Mouse (Mus musculus) intestine, embryonic 14.5 days (tissue): Measurements from ENCODE around the gene Sept6. TPM values are rescaled to one million over a fixed set of nuclear protein-coding genes. Genes with fewer than 3 reads are reported as not detected.
A peak's percentile ranks its signal among the peaks of the same experiment; 100 is the strongest.

ENCODE experiments used
- ATAC-seq: fragments of 200-750 bp; cut with Nextera tagmentation; replicated peaks from 2 replicates; pipeline ENCODE4 v1.8.0; 2017; ENCODE audit warnings: low read depth, moderate number of reproducible peaks, moderate TSS enrichment, moderate library complexity; ENCODE audit not compliant: low FRiP score, low TSS enrichment
- DNase-seq: peaks from one replicate; pipeline ENCODE4 v3.0.0-alpha.2; 2018; ENCODE audit warnings: low spot score
- H3K27ac ChIP-seq: fragments of 300-500 bp; sonication (generic); 2 replicates; pipeline ENCODE4 v1.5.1; 2014; ENCODE audit warnings: low read depth, mild to moderate bottlenecking, control low read depth
- H3K27me3 ChIP-seq: fragments of 300-500 bp; sonication (generic); replicated peaks from 2 replicates; pipeline ENCODE4 v1.6.1; 2014; ENCODE audit warnings: low read length, control low read depth; ENCODE audit not compliant: control insufficient read depth, insufficient read depth
- H3K36me3 ChIP-seq: fragments of 300-500 bp; sonication (generic); 2 replicates; pipeline ENCODE4 v1.6.1; 2014; ENCODE audit warnings: low read length, control low read depth; ENCODE audit not compliant: control insufficient read depth, insufficient read depth
- H3K4me1 ChIP-seq: fragments of 300-500 bp; sonication (generic); replicated peaks from 2 replicates; pipeline ENCODE4 v1.6.1; 2014; ENCODE audit warnings: low read length, control low read depth, mixed read lengths; ENCODE audit not compliant: control insufficient read depth, insufficient read depth
- H3K4me2 ChIP-seq: fragments of 300-500 bp; sonication (generic); 2 replicates; pipeline ENCODE4 v1.6.1; 2014; ENCODE audit warnings: low read length
- H3K4me3 ChIP-seq: fragments of 300-500 bp; sonication (generic); 2 replicates; pipeline ENCODE4 v1.5.1; 2014; ENCODE audit warnings: low read depth, low read length, control low read depth, mixed read lengths
- H3K9ac ChIP-seq: fragments of 300-500 bp; sonication (generic); 2 replicates; pipeline ENCODE4 v1.6.1; 2014; ENCODE audit warnings: mild to moderate bottlenecking, low read length
- H3K9me3 ChIP-seq: fragments of 300-500 bp; sonication (generic); 2 replicates; pipeline ENCODE4 v1.6.1; 2016; ENCODE audit warnings: low read length, control low read depth; ENCODE audit not compliant: control insufficient read depth
- WGBS: fragments of 180-500 bp; shearing (Covaris S2); extraction: QIAGEN DNeasy Blood & Tissue Kit; methylation state at CpG from one replicate; pipeline ENCODE4 v1.1.7; 2014; 5-methylcytosine and 5-hydroxymethylcytosine counted together
- polyA plus RNA-seq: library from polyadenylated mRNA; unstranded; fragments of >200 nt; fragmentation: Nextera tagmentation; extraction: Ambion mirVana; gene quantifications from 2 replicates; pipeline ENCODE4 v1.2.1, GENCODE M21; 2014

Sept6 gene
- polyA plus RNA-seq, result 19.9 and 21.3 TPM in 2 replicates

GRCm38 (mm10) chrX:36991694-36992093 lies at the start of gene Sept6:
TSS of gene Sept6 (minus strand) at chrX:36991794.
- H3K9me3 ChIP-seq, result no peaks in the 10 kb centered on the region
- no peak within 1 kb of the TSS for H3K4me3 ChIP-seq
- no peak for DNase-seq
- WGBS, result 74% methylated on average over 2 of the region's 2 CpGs
- no peaks in the 10 kb centered on the region for H3K4me1 ChIP-seq
- H3K9ac ChIP-seq, result no peak within 1 kb of the TSS
- no peak for ATAC-seq
- no peaks in the 10 kb centered on the region for H3K36me3 ChIP-seq
- no peaks in the 10 kb centered on the region for H3K27me3 ChIP-seq
- no peak within 1 kb of the TSS for H3K4me2 ChIP-seq
- no peak within 1 kb of the TSS for H3K27ac ChIP-seq

- Histone ChIP-seq H3K27me3 (no peaks in the 10 kb centered on the region), H3K4me2 (no peak overlapping the region)
- WGBS, result 50% methylated on average over 3 of the region's 3 CpGs
These were observed 36.8 kb upstream of the Sept6 start for GRCm38 (mm10) chrX:37028378-37028777.

GRCm38 (mm10) chrX:37023652-37024309 lies 32.2 kb upstream of the Sept6 start:
- Histone ChIP-seq H3K27me3 (no peaks in the 10 kb centered on the region), H3K4me3 (no peak overlapping the region), H3K9ac (no peak overlapping the region), H3K27ac (no peak overlapping the region), H3K4me1 (no peaks in the 10 kb centered on the region), H3K9me3 (no peaks in the 10 kb centered on the region), H3K36me3 (no peaks in the 10 kb centered on the region), H3K4me2 (no peak overlapping the region)
- DNase-seq, result no peak
- ATAC-seq, result no peak
- 74% methylated on average over 10 of the region's 10 CpGs for WGBS

More at GRCm38 (mm10) chrX:37028378-37028777, 36.8 kb upstream of the Sept6 start:
- no peaks in the 10 kb centered on the region for H3K4me1 ChIP-seq
- H3K9me3 ChIP-seq, result no peaks in the 10 kb centered on the region
- H3K9ac ChIP-seq, result no peak overlapping the region
- H3K4me3 ChIP-seq, result no peak overlapping the region
- ATAC-seq (no peak), DNase-seq (no peak)
- H3K36me3 ChIP-seq, result no peaks in the 10 kb centered on the region
- H3K27ac ChIP-seq, result no peak overlapping the region

GRCm38 (mm10) chrX:37022690-37023089 lies 31.1 kb upstream of the Sept6 start:
- no peak for ATAC-seq
- Histone ChIP-seq H3K4me3 (no peak overlapping the region), H3K36me3 (no peaks in the 10 kb centered on the region), H3K27ac (no peak overlapping the region), H3K27me3 (no peaks in the 10 kb centered on the region), H3K9me3 (no peaks in the 10 kb centered on the region), H3K4me2 (no peak overlapping the region), H3K9ac (no peak overlapping the region), H3K4me1 (no peaks in the 10 kb centered on the region)
- WGBS, result 10% methylated on average over 3 of the region's 3 CpGs
- peak; percentile 72 for DNase-seq

GRCm38 (mm10) chrX:37019045-37019444 lies 27.5 kb upstream of the Sept6 start:
- DNase-seq, result no peak
- no peak for ATAC-seq
- no peak overlapping the region for H3K4me3 ChIP-seq
- no peaks in the 10 kb centered on the region for H3K36me3 ChIP-seq
- no peak overlapping the region for H3K9ac ChIP-seq
- WGBS, result 64% methylated on average over 3 of the region's 3 CpGs
- H3K4me2 ChIP-seq, result no peak overlapping the region
- no peaks in the 10 kb centered on the region for H3K27me3 ChIP-seq
- H3K9me3 ChIP-seq, result no peaks in the 10 kb centered on the region
- H3K27ac ChIP-seq, result no peak overlapping the region
- no peaks in the 10 kb centered on the region for H3K4me1 ChIP-seq

- Histone ChIP-seq H3K27ac (no peak overlapping the region), H3K36me3 (no peaks in the 10 kb centered on the region), H3K4me1 (no peaks in the 10 kb centered on the region), H3K9ac (no peak overlapping the region), H3K9me3 (no peaks in the 10 kb centered on the region), H3K4me3 (no peak overlapping the region), H3K4me2 (no peak overlapping the region), H3K27me3 (no peaks in the 10 kb centered on the region)
- ATAC-seq, result no peak
- no peak for DNase-seq
- WGBS, result 88% methylated on average over 9 of the region's 9 CpGs
These were observed 26.6 kb upstream of the Sept6 start for GRCm38 (mm10) chrX:37018150-37018654.

GRCm38 (mm10) chrX:37013870-37014269 lies 22.3 kb upstream of the Sept6 start:
- 53% methylated on average over 5 of the region's 5 CpGs for WGBS
- no peak for DNase-seq
- Histone ChIP-seq H3K36me3 (no peaks in the 10 kb centered on the region), H3K27me3 (no peaks in the 10 kb centered on the region), H3K4me2 (no peak overlapping the region), H3K4me3 (no peak overlapping the region), H3K27ac (no peak overlapping the region), H3K4me1 (no peaks in the 10 kb centered on the region), H3K9ac (no peak overlapping the region), H3K9me3 (no peaks in the 10 kb centered on the region)
- no peak for ATAC-seq

- H3K4me3 ChIP-seq, result no peak overlapping the region
These were observed 555 bp downstream of the Sept6 start for GRCm38 (mm10) chrX:36991039-36991438.

More at GRCm38 (mm10) chrX:36991039-36991438, 555 bp downstream of the Sept6 start:
- no peaks in the 10 kb centered on the region for H3K4me1 ChIP-seq
- WGBS, result 95% methylated on average over 4 of the region's 4 CpGs
- no peak overlapping the region for H3K4me2 ChIP-seq
- no peaks in the 10 kb centered on the region for H3K9me3 ChIP-seq
- DNase-seq (no peak), ATAC-seq (no peak)
- H3K36me3 ChIP-seq, result no peaks in the 10 kb centered on the region
- no peak overlapping the region for H3K27ac ChIP-seq
- H3K9ac ChIP-seq, result no peak overlapping the region
- no peaks in the 10 kb centered on the region for H3K27me3 ChIP-seq
